Mouse (Mus musculus) adrenal gland, postnatal 25 days (tissue): ENCODE measurements around the gene Trappc2l. TPM values are rescaled to one million over a fixed set of nuclear protein-coding genes. Genes with fewer than 3 reads are reported as not detected.
A peak's percentile ranks its signal among the peaks of the same experiment; 100 is the strongest.

ENCODE experiments used
- DNase-seq: peaks from one replicate; pipeline ENCODE4 v3.0.0; 2021; ENCODE audit warnings: mixed read lengths
- total RNA-seq: library from RNA; stranded (reverse); gene quantifications from 2 replicates; pipeline ENCODE4 v1.2.3, GENCODE M21; 2021

Trappc2l gene
- total RNA-seq, 1 experiment from 2014 or later: 63.3 TPM

GRCm38 (mm10) chr8:122580926-122581325, 30.5 kb upstream of the Trappc2l start:
- no peak for DNase-seq

- DNase-seq: no peak
Observed at GRCm38 (mm10) chr8:122584981-122585380, 26.5 kb upstream of the Trappc2l start.

GRCm38 (mm10) chr8:122585411-122585891, 26.0 kb upstream of the Trappc2l start:
- no peak for DNase-seq

DNA sequence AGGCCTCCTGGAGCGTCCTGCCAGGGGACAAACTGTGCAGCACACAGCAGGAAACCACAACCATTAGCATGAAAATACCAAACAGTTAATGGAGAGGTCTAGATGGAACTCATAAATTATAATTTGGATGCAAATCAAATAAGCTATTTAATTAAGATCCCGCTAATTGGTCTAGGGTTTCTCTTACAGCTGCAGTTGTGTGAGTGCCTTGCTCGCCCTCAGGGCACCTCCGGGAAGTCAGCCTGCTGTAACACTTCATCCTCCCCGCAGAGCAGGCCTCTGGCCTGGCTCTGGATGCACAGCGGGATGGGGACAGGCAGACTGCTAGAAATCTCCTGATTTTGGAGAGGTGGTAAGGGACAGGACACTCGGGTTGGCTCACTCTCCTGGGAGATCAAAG, 25.3 kb upstream of the Trappc2l start:
- no peak for DNase-seq

DNA sequence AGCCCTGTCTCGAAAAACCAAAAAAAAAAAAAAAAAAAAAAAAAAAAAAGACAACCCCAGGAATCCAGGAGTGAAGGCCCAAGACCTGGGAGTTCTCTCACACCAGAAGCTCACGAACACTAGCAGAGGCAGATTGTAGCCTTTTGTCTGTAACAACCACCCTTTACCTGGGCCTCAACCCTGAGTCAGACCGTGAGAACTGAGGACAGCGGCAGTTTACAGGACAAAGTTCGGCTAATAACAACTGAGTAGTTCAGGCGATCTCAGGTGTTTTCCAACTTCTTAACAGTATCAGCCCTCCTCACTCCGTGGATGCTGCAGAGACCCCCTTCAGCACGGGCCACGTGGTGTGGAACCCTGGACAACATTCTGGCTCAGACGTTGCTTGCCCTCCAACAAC, 24.7 kb upstream of the Trappc2l start:
- DNase-seq: no peak

- no peak for DNase-seq
Observed at GRCm38 (mm10) chr8:122593240-122593639, 18.2 kb upstream of the Trappc2l start.

DNA sequence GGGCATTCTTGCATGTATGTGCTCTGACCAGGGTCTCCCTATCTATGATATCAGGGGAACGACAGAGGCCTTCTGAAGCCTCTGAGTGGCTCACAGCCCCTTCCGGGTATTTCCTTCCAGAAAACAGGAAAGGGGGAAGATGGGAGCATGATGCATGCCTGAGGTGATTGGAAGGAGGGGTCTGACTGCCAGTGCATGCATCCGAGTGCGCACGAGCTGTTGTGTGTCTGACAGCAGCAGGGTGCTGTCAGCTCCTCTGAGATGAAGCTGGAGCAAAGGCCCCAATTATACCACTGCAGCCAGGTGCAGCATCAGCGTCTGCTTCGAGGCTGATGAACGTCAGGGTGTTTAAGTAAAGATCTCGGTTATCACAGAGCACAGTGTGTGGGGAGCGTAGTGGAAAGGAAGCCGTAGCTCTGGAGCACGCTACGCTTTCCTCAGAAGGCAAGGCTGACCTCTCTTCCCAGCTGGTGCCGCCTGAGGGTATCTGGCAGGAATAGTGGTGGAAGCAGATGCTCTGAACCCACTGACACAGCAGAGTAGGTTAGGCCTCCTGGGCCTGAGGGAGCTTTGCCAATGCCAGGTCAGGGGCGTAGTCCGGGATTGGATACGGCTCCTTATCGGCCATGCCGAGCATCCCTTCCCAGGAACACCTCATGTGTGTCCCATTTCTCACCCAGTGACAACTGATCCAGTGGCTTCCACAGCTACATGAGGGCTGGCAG, 17.5 kb upstream of the Trappc2l start:
- DNase-seq: no peak

DNA sequence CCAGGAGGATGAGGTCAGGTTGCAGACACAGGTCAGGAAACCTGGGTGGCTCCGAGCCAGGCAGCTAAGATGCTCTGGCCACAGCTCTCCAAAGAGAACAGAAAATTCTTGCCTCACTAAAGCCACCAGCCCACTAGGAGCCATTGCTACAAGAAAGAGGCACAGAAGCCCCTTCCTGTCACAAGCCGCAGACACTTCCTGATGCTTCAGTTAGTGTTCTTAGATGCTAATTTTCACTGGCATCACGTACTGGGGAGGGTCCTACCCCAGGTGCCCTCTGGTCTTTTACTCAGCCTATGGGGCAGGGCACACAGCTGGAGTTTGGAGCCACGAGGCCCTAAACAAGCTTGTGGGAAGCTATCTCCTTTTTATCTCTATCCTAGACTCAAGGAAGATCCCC, 15.4 kb upstream of the Trappc2l start:
- DNase-seq: no peak

DNA sequence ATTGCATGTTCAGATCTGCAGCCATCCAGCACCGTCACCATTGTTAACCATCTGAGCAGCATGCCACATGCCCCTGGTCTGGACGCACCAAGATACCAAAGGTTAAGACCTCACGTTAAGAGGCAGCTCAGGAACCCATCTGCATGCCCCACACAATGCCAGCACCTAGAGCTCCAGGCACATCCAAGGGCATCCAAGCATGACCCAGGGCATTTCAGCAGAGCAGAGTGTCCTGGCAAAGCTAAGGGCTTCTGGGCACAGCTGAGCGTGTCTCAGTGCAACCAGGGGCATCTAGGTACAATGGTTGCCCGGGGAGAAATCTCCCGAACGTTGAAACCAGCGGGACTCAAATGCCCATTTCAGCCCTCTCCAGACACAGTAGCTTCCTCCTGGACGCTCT, 10.8 kb upstream of the Trappc2l start:
- no peak for DNase-seq

DNA sequence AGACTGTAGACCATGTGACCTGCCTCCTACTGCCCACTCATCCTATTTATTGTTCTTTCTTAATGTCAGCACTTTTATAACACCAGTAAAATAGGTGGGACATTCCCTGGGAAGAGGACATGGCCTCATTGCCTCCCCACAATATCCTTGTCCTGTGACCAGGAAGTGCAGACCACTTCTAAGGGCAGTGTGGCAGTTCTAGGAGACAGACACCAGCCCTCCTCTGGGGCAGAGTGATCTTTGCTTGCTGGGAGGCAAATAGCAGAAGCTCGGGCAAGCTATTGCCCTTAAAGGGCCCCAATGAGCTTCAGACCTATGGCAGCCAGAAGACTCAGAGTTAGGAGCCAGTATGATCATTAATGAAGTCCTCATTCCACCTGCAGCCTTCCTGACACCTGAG, 6.8 kb upstream of the Trappc2l start:
- DNase-seq: no peak

DNA sequence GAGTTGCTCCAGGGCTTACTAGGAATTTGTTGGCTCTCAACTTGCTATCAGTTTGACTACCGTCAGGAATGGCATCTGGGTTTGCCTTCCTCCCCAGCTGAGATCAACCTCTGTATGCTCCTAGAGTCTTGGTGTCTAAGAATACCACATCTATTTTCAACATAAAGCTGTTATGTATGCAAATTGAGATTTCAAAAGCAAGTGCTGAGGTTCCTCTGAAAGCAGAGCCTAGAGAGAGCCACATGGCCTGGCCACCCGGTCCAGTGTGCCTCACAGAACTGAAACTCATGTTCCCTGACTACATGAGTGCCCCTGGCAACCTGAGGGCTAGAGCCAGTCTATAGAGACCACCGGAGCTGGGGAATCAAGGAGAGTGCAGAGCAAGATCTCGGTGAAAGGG, 6.1 kb upstream of the Trappc2l start:
- no peak for DNase-seq

- no peak for DNase-seq
Observed at GRCm38 (mm10) chr8:122606810-122607209, 4.6 kb upstream of the Trappc2l start.

GRCm38 (mm10) chr8:122610209-122610608, 1.2 kb upstream of the Trappc2l start:
- DNase-seq: no peak

- DNase-seq: no peak
Observed at GRCm38 (mm10) chr8:122610612-122611277, 695 bp upstream of the Trappc2l start.

GRCm38 (mm10) chr8:122616181-122616905, 4.9 kb downstream of the Trappc2l start:
- DNase-seq: no peak

DNA sequence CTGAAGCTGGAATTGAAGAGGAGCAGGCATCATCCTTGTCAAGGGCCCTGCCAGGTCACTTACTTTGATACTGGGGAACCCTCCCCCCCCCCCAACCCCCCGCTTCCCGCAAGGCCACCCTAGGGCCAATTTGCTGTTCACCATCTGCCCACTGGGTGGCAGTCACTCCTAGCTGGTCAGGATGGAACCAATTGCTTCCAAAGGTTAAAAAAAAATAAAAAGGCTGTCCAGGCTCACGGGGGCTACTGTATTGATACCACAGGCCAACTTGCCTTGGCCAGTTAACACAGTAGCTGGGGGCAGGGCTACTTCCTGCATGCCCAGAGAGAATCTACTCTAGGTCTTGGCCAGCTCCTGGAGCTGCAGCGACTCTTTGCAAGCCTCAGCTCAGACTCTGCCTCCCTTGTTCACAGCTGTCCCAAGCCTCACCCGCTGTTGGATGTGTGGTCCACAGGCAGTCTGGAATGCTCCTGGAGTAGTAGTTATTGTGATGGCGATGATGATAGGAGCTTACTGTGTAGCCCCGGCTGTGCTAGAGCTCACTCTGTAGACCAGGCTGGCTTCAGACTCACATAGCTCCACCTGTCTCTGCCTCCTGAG, 6.6 kb downstream of the Trappc2l start:
- peak; percentile 82 for DNase-seq

DNA sequence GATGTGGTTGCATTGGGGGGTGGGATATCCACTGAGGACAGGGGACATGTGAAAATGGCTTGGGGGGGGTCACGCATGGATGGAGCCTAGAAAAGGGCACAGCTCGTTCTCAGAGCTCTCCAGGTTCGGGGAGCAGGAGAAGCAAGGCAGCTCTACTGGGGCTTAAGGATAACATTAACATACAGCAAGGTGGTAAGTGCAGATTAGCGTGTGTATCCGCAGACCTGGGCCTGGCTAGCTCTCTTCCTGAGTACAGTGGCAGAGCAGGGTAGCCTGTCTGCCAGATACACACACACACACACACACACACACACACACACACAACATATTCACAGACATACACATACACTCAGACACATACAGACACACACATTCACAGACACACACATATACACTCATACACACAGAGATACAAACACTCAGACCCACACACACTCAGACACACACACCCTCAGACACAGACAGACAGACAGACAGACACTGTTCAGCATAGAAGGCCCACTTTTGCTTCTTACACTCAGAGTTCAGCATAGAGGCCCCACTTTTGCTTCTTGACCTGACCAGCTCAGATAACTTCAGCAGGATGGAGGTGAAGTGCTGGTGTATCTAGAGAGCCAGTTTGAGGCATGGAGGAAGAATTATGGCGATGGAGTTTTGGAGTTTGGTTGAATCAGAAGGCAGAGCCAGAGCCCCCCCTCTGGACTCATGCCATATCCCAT, 7.4 kb downstream of the Trappc2l start:
- DNase-seq: no peak

- DNase-seq: no peak
Observed at GRCm38 (mm10) chr8:122620446-122620845, 9.0 kb downstream of the Trappc2l start.

- DNase-seq: no peak
Observed at GRCm38 (mm10) chr8:122622727-122623126, 11.3 kb downstream of the Trappc2l start, which contains the start of gene Pabpn1l. Gene Pabpn1l, minus strand, starts transcription at chr8:122622739.

DNA sequence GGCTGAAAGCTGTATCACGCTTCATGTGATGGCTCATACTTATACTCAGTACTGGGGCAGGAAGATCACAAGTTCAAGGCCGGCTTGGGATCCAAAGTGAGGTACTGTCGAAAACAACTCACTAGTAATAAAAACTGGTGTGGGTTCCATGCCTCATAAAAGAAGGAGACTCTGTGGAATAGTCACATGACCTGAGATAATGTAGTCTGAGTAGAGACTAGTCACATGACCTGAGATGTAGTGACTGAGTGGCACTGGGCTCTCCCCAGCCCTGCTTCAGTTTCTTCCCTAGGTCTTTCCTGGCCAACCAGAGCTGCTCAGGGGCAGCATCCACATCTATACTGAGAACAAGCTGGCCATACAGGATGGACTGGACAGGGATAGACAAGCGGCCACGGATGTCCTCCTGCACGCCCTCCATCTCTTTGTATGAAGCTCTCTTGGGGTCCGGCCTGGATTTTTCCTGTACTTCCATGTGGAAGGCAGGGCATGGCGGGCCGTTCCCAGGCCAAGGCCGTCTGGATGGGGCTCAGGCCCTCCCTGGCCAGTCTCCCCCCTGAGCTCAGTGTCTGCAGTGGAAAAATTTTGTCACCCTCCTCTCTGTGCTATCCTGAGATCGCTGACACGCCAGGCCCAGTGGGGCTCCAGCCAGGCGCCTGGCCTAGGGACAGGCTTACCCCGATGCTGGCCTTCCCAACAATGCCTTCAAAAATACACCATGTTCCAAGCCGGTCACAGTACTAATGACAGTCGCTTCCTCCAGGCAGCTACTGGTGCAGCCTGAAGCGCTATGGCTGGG, 12.6 kb downstream of the Trappc2l start:
- no peak for DNase-seq

DNA sequence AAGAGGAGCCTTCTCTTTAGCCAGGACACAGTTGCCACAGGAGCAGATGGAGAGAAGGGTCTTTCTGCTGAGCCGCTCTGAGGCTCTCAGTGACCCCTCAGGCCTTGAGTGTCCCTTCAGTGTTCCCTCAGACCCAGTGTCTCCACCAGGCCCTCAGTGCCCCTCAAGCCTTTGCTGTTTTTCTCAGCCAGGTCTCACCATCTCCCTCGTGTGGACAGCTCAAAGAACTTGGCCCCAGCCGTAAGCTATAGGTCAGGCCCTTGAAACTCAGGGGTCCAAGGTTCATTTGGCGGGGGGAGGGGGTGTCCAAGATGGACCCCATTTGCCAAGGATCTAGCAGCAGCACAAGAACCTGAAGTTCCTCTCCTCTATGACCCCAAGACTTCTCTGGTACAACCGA, 13.2 kb downstream of the Trappc2l start:
- DNase-seq: no peak
